Mouse (Mus musculus) c-Kit-positive CD71-positive TER-119-positive erythroid progenitor cells, embryonic 14.5 days (primary cell): Measurements from ENCODE around the gene Gm14459.
"Not testable (repeated sequence)": the region's sequence is repeated elsewhere in the genome, so short reads cannot be mapped to it uniquely, and the experiment has no call there.

Experiments
- DNase-seq: peaks from one replicate; pipeline ENCODE4 v3.0.0-alpha.2; 2013; ENCODE audit warnings: low spot score

Gene Gm14459

DNA sequence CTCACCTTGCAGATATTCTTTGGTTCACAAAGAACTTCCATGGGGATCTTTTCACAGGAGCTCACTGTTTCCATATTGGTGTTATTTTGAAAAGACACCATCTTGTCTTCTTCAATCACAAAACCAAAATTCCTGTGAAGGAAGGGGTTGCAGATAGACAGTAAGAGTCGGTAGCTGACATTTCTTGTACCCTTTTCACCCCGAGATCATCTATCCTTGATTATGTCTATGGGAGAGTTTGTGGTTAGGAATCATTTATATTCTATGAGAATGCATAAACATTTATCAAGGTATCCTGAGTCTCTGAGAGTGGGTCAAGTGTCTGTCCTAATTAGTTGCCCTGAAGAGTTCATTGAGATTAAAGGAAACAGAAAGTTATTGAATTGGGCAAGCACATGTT lies at the start of gene Gm14459:
Gene Gm14459 (minus strand): TSS at position 101 of the 400 bp plus-strand sequence.
- no peak for DNase-seq

DNA sequence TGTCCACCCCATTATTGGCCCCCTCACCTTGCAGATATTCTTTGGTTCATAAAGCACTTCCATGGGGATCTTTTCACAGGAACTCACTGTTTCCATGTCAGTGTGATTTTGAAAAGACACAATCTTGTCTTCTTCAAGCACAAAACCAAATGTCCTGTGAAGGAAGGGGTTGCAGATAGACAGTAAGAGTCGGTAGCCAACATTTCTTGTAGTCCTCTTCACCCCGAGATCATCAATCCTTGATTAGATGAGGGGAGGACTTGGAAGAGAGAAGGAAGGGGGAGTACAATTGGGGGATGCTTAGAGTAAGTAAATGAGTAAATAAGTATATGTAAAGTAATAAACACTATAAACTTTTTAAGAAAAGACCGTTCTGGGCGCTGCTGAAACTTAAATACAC lies 23.4 kb upstream of the Gm14459 start, which contains the start of gene Ssxb6:
Gene Ssxb6 (minus strand): TSS at position 101 of the 400 bp plus-strand sequence.
- not testable (repeated sequence) for DNase-seq
